Mouse (Mus musculus) spleen, postnatal 10 days (tissue): ENCODE measurements around the gene Cdca7l.

Experiments used
- DNase-seq, 2 experiments: peaks; one replicate each; pipeline ENCODE4 v3.0.0; 2021 to 2022; ENCODE audit warnings: low spot score in 2 of 2

Gene Cdca7l

GRCm38 (mm10) chr12:117809327-117810017 lies 5.4 kb downstream of the Cdca7l start:
- DNase-seq, result no peak

- DNase-seq, result no peak
These were observed 6.0 kb downstream of the Cdca7l start for GRCm38 (mm10) chr12:117810074-117810473.

GRCm38 (mm10) chr12:117820138-117820858 lies 16.2 kb downstream of the Cdca7l start:
- DNase-seq, result no peak

- DNase-seq, result no peak
These were observed 16.8 kb downstream of the Cdca7l start for GRCm38 (mm10) chr12:117820859-117821221.

DNA sequence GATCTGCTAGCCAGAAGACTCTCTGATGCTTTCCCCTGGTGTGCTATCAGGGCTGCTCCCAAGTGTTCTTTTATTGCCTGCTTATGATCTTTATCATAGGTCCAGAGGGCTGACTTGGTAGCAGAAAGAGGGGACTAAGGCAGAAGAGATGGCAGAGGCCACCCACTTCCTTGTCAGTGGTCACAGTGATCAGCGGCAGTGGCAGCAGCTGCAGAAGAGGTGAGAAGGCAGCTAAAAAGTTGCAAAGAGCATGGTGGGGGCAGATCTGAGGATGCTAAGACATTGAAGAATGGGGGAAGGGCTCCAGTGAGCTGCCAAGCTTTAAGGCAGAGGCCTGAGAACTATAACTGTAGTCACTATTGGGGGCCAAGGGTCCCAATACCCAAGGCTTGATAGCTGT lies 17.3 kb downstream of the Cdca7l start:
- no peak for DNase-seq

DNA sequence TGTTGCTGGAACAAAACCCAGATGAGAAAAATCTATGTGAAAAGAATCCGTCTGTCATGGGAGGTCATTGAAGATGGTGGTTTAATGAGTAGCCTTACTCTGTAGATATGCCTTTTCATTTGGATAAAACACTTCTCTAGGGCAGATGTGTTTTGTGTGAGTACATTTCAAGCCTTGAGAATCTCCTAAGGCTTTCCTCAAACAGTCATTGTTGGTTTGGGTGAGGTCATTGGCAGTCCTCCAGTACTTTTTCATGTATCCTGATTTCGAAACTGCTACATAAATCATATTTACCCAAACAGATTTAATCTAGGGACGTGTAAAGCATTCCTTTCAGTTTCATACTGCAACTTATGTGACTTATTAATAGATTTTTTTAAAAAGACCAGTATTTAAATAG lies 24.3 kb downstream of the Cdca7l start:
- no peak for DNase-seq

DNA sequence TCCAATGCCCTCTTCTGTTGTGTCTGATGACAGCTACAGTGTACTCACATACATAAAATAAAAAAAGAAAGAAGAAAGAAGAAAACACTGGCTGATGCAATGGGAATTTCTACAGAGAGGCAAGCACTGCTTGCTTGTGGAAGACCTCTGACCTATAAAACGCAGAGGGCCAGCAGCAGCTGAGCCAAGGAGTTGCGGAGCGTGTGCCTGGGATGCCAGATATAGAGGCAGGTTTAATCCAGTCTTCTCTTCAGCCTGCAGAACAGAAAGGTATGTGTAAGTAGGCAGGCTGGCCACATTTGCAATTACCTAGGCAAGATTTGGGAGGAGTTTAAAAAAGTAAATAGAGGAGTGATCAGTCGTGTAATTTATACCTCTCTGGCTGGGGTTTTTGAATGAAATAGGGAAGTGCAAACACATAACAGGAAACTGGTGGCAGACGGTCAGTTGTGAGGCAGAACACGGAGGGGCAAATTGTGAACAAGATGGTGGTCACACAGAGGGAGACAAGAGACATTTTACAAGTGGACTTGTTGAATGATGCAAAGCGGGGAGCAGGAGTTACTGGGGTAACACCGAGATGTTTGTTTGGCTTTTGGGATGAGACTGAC lies 27.4 kb downstream of the Cdca7l start:
- DNase-seq, result no peak

DNA sequence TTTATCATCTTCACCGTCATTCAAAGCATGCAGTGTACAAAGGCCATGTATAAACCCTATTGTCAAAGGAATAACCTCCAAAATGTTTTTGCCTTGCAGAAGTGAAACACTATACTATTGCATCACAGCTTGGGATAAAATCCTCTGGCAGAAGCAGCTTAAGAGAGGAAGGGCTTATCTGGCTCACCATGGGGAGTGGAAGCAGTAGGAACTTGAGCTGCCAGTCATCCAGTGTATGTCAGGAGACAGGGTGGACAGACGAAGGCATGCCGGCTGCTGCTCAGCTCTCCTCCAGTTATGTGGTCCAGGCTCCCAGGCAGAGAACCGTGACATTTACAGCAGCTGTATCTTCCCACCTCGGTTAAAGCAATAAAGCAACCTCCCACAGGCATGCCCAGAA lies 28.1 kb downstream of the Cdca7l start:
- DNase-seq, result no peak

GRCm38 (mm10) chr12:117834652-117835051 lies 30.6 kb downstream of the Cdca7l start:
- DNase-seq, result no peak

GRCm38 (mm10) chr12:117835371-117835770 lies 31.3 kb downstream of the Cdca7l start:
- no peak for DNase-seq

GRCm38 (mm10) chr12:117837376-117837775 lies 33.3 kb downstream of the Cdca7l start:
- DNase-seq, result no peak

DNA sequence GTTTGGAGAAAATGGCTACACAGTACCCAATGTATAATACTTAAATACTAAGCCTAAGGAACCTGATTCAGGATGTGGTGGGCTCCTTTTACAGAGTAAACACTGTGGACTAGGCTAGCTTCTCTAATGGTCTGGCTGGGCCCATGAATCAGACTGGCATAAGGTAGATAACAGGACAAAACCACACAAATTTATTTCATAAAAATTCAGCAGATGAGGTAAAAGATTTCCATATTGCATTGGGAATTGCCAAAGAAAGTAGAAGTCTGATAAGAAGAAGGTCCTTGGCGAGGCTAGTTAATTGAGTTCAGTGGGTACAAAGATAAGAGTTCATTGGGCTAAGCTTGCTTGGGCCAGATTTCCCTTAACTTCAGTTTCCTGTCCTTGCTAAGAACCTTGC lies 36.6 kb downstream of the Cdca7l start:
- DNase-seq, result no peak

- DNase-seq, result no peak
These were observed 38.6 kb downstream of the Cdca7l start for GRCm38 (mm10) chr12:117842676-117843075.

DNA sequence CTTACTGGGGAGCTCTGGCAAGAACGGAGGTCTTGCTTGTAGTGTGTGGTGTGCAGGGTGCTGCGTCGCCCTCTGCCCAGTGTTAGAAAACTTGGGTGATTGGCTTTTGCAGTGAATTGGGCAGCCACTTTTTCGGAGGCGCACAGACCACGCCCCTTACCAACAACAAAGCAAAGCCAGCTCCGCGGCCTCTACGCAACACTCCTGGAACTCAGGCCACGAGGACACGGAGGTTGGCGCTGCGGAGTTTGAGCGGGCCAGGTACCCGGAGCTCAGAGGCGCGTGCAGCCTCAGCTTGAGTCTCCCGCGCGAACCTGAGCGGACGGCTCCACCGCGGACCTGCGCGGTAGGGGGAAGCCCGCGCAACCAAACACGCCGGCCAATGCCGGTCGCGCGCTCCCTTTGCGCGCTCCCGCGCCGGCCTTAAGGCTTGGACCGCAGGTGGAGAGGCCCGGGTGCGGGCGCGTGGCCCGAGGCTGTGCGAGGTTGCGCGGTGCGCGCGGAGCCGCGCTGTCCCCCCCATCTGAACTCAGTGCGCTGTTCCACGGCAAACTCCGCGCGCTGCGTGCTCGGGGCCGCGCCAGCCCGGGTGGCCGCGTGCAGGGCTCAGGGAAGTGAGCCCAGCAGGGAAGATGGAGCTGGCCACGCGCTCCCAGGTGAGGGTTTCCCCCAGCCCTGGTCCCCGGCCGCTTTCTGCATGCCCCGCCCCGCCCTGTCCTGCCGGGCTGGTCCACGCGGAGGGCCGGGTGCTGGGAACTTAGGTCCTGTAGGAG lies 39.4 kb downstream of the Cdca7l start:
- peak; percentile 57 to 70 for DNase-seq

- no peak for DNase-seq
These were observed 40.0 kb downstream of the Cdca7l start for GRCm38 (mm10) chr12:117844075-117844408.

GRCm38 (mm10) chr12:117844917-117845316 lies 40.8 kb downstream of the Cdca7l start:
- DNase-seq, result no peak

DNA sequence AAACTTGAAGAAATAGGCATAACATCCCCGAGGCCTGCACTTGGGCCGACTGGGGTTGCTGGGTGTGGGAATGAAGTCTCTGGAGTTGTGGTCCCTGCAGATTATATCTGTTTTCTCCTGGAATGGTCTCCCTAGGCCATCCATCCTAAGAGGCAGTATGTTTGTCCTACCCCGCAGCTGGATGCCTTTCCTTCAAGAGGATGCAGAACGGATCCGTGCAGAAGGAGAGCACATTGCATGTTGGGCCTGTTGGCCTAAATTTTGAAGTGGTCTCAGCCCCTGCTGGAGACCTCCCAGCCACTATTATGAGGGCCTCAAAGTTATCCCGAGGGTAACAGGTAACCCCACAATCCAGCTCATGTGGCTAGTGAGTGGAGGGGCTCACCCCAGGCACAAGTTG lies 44.5 kb downstream of the Cdca7l start:
- no peak for DNase-seq

DNA sequence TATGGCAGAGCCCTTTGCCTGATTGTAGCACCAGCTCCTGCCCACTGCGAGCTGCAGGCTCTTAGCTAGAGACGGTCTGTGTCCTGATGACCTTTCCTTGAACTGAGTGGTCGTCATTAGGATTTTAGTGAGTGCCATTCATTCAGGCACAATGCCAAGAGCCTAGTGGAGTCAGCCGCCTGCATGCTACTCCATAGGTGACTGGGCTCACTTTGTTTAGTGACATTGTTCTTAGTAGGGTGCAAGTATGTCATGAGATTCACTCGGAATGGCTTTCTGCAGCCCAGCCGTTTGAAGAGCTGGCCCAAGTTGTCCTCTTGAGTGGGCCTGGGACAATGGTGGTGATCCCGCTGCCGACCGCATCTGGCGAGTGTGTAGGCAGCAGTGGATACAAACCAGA lies 46.4 kb downstream of the Cdca7l start:
- DNase-seq, result no peak

DNA sequence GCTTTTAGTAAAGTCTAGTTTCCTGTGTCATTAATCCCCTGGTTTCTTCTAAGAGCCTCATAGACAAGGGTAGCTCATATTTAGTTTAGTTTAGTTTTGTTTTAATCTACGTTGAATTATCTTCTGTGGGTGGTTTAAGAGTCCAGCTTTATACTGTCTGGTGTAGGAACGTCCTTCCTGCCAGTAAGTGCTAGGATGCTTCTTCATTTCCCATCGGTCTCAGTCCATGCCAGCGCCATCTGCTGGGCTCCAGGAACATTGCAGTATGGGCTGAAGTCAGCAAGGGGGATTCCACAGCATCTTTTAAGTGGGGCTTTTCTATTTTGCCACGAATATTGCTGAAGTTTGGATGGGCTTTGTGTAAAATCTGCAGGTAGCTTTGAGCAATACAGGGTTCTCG lies 49.2 kb downstream of the Cdca7l start:
- peak; percentile 22 to 68 for DNase-seq

DNA sequence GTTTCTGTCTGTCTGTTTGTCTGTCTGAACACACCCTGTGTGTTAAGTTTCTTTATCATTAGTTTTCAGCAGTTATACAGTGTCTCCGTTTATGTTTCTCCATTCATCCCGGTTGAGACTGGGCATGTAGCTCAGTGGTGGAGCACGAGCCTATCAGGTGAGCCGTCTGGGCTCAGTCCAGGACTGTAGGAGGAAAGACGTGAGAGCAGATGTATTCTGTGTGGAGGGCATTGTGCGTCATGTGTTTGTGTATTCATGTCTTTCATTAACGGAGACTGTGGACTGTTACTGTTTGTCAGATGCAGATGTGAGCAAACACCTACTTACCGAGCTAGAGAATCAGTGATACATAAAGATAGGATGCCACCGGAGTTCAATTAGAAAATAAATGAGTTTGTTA lies 52.9 kb downstream of the Cdca7l start:
- DNase-seq, result no peak

GRCm38 (mm10) chr12:117857884-117858283 lies 53.8 kb downstream of the Cdca7l start:
- no peak for DNase-seq

- no peak for DNase-seq
These were observed 56.8 kb downstream of the Cdca7l start for GRCm38 (mm10) chr12:117860840-117861239.
